ENCODE assay signal across 1 mouse cellular context in the genomic region with DNA sequence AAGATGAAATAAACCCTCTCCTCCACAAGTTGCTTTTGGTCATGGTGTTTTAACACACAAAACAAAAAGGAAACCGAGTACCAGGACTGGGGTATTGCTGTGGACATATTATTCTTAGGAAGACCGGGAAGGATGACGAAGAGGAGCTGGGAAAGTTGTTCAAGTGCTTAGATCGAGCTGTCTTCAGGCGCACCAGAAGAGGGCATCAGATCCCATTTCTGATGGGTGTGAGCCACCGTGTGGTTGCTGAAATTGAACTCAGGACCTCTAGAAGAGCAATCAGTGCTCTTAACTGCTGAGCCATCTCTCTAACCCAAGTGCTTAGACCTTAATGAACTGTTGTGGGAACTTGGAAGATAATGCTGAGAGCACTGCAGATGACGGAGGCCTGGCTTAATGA.
TF ChIP-seq lines count a peak whose summit lies in the region.

No protein-coding gene starts in this region.

TF ChIP-seq in C2C12, 6 proteins besides CTCF, POLR2A, EP300 and RAD21:
- TF ChIP-seq CEBPB (IDR thresholded peaks at IDR 0.05; ENCODE audit: low read depth) (no peak), FOSL1 (IDR thresholded peaks at IDR 0.05; ENCODE audit: insufficient read depth, low read length, poor library complexity, severe bottlenecking) (no peak), MAX (IDR thresholded peaks at IDR 0.05) (no peak), MYOD1 (IDR thresholded peaks at IDR 0.05; ENCODE audit: control insufficient read depth, insufficient read length, low read depth) (no peak), MYOG (IDR thresholded peaks at IDR 0.05; ENCODE audit: control insufficient read depth, extremely low read depth, insufficient read length) (no peak), USF1 (IDR thresholded peaks at IDR 0.05; ENCODE audit: low read depth) (no peak)
